Mouse (Mus musculus) heart, adult 2 months (tissue): ENCODE results near the gene Ubl4b. TPM values are rescaled to one million over a fixed set of nuclear protein-coding genes. Genes with fewer than 3 reads are reported as not detected.

ENCODE experiments used
- DNase-seq, 2 experiments: peaks; one replicate each; pipeline ENCODE4 v3.0.0; 2021
- H3K27ac ChIP-seq: fragments of 200-600 bp; 2 replicates; pipeline ENCODE4 v1.8.1; 2022
- H3K27me3 ChIP-seq: fragments of 200-500 bp; 2 replicates; pipeline ENCODE4 v1.6.1; 2012; ENCODE audit warnings: mild to moderate bottlenecking, low read length, inconsistent platforms, mixed read lengths; ENCODE audit not compliant: control insufficient read depth, insufficient read depth
- H3K36me3 ChIP-seq: fragments of 200-500 bp; 2 replicates; pipeline ENCODE4 v1.6.1; 2012; ENCODE audit warnings: low read length, inconsistent platforms; ENCODE audit not compliant: control insufficient read depth, insufficient read depth
- H3K4me1 ChIP-seq: fragments of 200-500 bp; 2 replicates; pipeline ENCODE4 v1.6.1; 2011; ENCODE audit warnings: low read length; ENCODE audit not compliant: control insufficient read depth, insufficient read depth
- H3K4me3 ChIP-seq: fragments of 200-600 bp; 2 replicates; pipeline ENCODE4 v1.8.1; 2022
- H3K79me2 ChIP-seq: fragments of 200-500 bp; replicated peaks from 2 replicates; pipeline ENCODE4 v1.6.1; 2012; ENCODE audit warnings: mild to moderate bottlenecking, inconsistent platforms, low read length, moderate library complexity, mixed read lengths; ENCODE audit not compliant: control insufficient read depth, insufficient read depth
- H3K9ac ChIP-seq: fragments of 200-500 bp; 2 replicates; pipeline ENCODE4 v1.6.1; 2012; ENCODE audit warnings: low read depth, mild to moderate bottlenecking, control low read depth, inconsistent platforms, low read length, mixed read lengths
- CTCF ChIP-seq: fragments of 200-600 bp; IDR thresholded peaks from 2 replicates; pipeline ENCODE4 v1.8.1; 2022; ENCODE audit warnings: antibody characterized with exemption, mild to moderate bottlenecking, moderate library complexity
- EP300 ChIP-seq: fragments of 200-500 bp; IDR thresholded peaks from 2 replicates; pipeline ENCODE4 v1.6.1; 2011; ENCODE audit warnings: low read depth, low read length, control low read depth; ENCODE audit not compliant: insufficient read depth
- POLR2A ChIP-seq: fragments of 200-500 bp; IDR thresholded peaks from 2 replicates; pipeline ENCODE4 v1.6.1; 2011; ENCODE audit warnings: mild to moderate bottlenecking, low read depth, low read length, control low read depth; ENCODE audit not compliant: insufficient read depth
- WGBS: fragments of 180-500 bp; shearing (Covaris S2); methylation state at CpG from one replicate; pipeline ENCODE4 v1.1.7; 2018; 5-methylcytosine and 5-hydroxymethylcytosine counted together
- intact Hi-C: fragments of 180-260 bp; cut with DNase I; formaldehyde crosslinking; loops from one replicate; pipeline ENCODE4 v1.15.1; 2025
- polyA plus RNA-seq: library from polyadenylated mRNA; depleted of rRNA; stranded (reverse); fragments of >200 nt; gene quantifications from 2 replicates; pipeline ENCODE4 v1.2.3, GENCODE M21; 2012
- total RNA-seq, 2 experiments: library from RNA; stranded (reverse); gene quantifications; 2 replicates each; pipeline ENCODE4 v1.2.3; 2021

Gene Ubl4b
- total and polyA plus RNA-seq, 3 experiments = not detected

DNA sequence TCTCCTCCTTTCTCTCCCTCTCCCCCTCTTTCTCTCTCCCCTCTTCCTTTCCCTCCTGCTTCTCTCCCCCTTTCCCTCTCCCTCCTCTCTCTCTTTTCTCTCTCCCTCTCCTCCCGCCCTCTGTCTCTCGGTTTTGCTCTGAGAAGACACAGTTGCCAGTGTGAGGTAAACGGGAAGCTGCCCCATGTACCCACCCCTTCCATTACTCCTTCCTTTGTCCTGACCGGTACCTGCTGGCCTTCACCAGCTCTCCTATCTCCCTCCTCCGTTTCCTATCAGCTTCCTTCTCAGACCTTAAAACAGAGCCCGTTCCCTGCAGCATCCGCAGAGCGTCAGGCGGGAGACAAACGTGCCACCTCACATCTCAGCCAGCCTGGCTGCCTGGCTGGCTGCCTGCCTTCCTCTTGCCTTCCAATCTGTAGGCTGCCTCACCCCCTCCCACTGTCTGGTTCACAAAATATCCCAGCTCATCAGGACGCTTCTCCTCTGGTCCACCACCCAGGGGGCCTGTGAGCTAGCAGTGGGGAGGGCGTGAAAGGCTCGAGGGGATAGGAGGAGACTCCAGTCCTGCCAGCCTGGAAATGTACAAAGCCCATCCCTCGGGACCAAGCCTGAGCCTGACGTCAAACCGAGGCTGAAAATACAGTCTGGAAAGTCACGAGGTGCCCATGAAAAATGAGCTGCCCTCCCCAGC lies 17.9 kb downstream of the Ubl4b start:
- 4% methylated on average over 17 of the region's 17 CpGs for WGBS

DNA sequence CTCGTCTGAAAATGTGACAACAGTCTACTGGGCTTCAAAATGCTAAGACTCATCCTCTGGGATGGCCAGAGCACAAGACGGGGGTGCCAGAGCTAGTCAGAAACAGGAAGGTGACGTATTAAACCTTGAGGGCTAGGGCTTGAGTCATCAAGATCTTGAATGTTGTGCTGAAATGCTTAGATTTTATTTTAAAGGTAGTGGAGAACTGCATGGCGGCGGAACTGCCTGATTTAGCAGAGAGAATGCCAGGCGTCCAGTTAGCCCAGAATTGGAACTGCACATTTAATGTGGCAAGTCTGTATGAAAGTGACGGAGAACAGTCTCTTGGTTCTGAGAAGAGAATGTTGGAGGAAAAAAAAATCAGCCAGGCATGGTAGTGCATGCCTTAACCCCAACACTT lies 19.9 kb downstream of the Ubl4b start:
- TF ChIP-seq CTCF = no peak
- no peak for TF ChIP-seq EP300
- no peak for TF ChIP-seq POLR2A
- intact Hi-C loops = no loop called here
- no peaks in the 10 kb centered on the region for H3K27me3 ChIP-seq
- DNase-seq = no peak
- H3K9ac ChIP-seq = no peak overlapping the region
- 79% methylated on average over 7 of the region's 7 CpGs for WGBS
- H3K4me1 ChIP-seq = no peaks in the 10 kb centered on the region
- H3K27ac ChIP-seq = no peak overlapping the region
- no peaks in the 10 kb centered on the region for H3K36me3 ChIP-seq
- H3K79me2 ChIP-seq = no peaks in the 10 kb centered on the region
- H3K4me3 ChIP-seq = no peak overlapping the region

More for the DNA sequence above, 17.9 kb downstream of the Ubl4b start:
- Histone ChIP-seq H3K27ac (no peak overlapping the region), H3K36me3 (no peaks in the 10 kb centered on the region), H3K27me3 (no peaks in the 10 kb centered on the region), H3K79me2 (no peaks in the 10 kb centered on the region), H3K9ac (no peak overlapping the region), H3K4me3 (no peak overlapping the region), H3K4me1 (no peaks in the 10 kb centered on the region)
- TF ChIP-seq EP300 = no peak
- DNase-seq = peak in 1 of 2 experiments; percentile 16
- intact Hi-C loops = no loop called here

DNA sequence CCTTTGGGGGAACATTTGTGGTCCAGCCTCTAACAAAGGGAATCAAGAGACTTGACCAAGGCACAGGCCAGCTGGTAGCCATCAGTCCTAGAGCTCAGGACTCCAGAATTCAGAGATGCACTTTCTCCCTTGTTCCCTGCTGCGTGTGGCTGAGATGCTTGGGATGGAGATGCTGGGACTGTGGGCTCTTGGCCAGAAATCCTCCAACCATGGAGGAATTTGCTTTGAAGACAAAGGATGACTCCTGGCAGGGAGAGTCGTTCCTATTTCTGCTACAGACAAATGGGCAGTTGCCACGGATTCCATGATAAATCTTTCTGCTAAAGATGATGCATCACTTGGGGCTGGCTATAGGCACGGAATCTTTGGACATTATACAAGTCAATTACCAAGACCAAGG lies 21.3 kb downstream of the Ubl4b start:
- DNase-seq = no peak
- intact Hi-C loops = no loop called here
- Histone ChIP-seq H3K79me2 (no peaks in the 10 kb centered on the region), H3K36me3 (no peaks in the 10 kb centered on the region), H3K4me3 (no peak overlapping the region), H3K27ac (no peak overlapping the region), H3K9ac (no peak overlapping the region), H3K27me3 (no peaks in the 10 kb centered on the region), H3K4me1 (no peaks in the 10 kb centered on the region)
- WGBS = 52% methylated on average over 4 of the region's 4 CpGs
- TF ChIP-seq POLR2A = no peak
- no peak for TF ChIP-seq CTCF
- TF ChIP-seq EP300 = no peak

DNA sequence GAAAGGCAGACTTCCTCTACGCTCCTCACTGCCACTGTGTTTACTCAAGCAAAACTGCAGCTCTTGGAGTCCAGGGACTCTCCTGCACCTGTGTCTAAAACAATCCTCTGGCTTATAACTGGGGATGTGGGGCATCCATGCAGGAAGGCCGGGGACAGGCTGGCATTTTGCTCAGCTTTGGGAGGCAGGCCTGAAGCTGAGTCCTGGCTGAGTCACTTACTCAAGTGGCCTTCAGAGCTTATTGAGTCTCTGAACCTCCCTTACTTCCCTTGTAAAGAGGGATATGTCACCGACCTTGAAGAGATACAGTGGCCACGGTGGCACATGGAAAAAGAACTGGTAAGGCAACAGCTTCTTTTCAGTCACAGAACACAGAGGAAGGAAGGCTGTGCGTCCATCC lies 24.3 kb downstream of the Ubl4b start:
- TF ChIP-seq CTCF = no peak
- no peak for TF ChIP-seq POLR2A
- TF ChIP-seq EP300 = no peak
- no peak overlapping the region for H3K4me3 ChIP-seq
- no peaks in the 10 kb centered on the region for H3K36me3 ChIP-seq
- intact Hi-C loops = no loop called here
- no peak for DNase-seq
- H3K79me2 ChIP-seq = no peaks in the 10 kb centered on the region
- H3K9ac ChIP-seq = no peak overlapping the region
- 83% methylated on average over 5 of the region's 5 CpGs for WGBS
- H3K27me3 ChIP-seq = no peaks in the 10 kb centered on the region
- H3K4me1 ChIP-seq = no peaks in the 10 kb centered on the region
- H3K27ac ChIP-seq = no peak overlapping the region

DNA sequence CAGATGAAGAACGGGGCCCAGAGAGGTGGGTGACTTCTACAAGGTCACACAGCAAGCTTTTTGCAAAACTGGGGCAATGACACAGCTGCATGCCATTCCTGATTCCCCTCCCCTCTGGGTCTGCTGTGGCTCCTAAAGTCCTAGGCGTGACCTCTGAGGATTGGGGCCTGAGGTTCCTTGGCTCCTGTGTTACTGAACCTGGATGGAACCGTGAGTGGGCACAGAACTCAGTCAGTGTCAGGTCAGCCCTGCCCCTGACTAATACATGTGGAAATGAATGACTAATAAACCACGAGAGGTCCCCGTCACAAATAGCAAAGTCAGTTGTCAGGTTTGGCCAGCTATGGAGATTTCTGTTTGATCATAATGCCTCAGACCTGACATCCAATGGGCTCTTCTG lies 25.7 kb downstream of the Ubl4b start:
- 84% methylated on average over 5 of the region's 5 CpGs for WGBS
- TF ChIP-seq EP300 (no peak), CTCF (no peak), POLR2A (no peak)
- no peaks in the 10 kb centered on the region for H3K27me3 ChIP-seq
- no peaks in the 10 kb centered on the region for H3K4me1 ChIP-seq
- H3K36me3 ChIP-seq = no peaks in the 10 kb centered on the region
- DNase-seq = no peak
- H3K79me2 ChIP-seq = no peaks in the 10 kb centered on the region
- H3K27ac ChIP-seq = no peak overlapping the region
- no peak overlapping the region for H3K4me3 ChIP-seq
- no peak overlapping the region for H3K9ac ChIP-seq
- intact Hi-C loops = no loop called here

DNA sequence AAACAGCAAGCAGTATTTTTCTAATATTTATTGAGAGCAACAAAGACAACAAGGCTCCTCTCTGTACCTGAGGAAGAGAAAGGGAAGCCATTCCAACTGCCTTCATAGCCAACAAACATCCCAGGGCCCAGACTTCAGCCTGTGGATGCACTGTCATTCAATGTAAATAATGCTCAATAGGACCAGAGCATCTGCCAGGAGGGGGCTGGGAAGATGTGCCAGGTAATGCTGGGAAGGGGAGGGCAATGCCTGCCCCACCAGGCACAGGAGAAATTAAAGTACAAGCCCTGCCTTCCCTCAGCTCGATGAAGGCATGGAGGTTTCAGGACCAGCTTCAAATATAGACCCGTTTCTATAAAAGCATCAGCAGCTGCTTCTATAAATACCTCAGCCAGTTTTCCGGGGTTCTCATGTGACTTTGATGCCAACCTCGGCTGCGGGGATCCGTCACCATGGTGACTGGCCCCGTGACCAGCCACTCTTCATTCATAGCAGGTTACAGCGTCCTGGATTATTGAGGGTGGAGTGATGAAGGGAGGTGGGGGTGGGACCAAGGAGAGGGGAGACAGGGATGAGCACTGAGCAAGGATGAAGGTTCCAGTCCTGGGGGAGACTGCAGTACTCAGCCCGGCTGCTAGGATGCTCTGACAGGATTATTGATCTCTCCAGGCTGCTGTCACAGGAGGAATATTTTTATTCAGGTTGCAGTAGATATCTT lies 26.3 kb downstream of the Ubl4b start:
- intact Hi-C loops = no loop called here
- Histone ChIP-seq H3K4me3 (no peak overlapping the region), H3K36me3 (no peaks in the 10 kb centered on the region), H3K27me3 (no peaks in the 10 kb centered on the region), H3K79me2 (no peaks in the 10 kb centered on the region), H3K9ac (no peak overlapping the region), H3K4me1 (no peaks in the 10 kb centered on the region), H3K27ac (peak overlapping the region; percentile 28)
- 34% methylated on average over 9 of the region's 9 CpGs for WGBS
- DNase-seq = peak in 1 of 2 experiments; percentile 41
- TF ChIP-seq EP300 = no peak
